Mouse (Mus musculus) limb, embryonic 14.5 days (tissue): ENCODE measurements at regions not wholly inside any gene's neighbourhood (a gene's known extent, or its start where the extent isn't known, plus 50 kb on each side); places are given as distances from the start of the nearest gene placed in this dataset.
A peak's percentile ranks its signal among the peaks of the same experiment; 100 is the strongest.
"Not testable (repeated sequence)": the region's sequence is repeated elsewhere in the genome, so short reads cannot be mapped to it uniquely, and the experiment has no call there.

Experiments
- ATAC-seq: fragments of 200-750 bp; cut with Nextera tagmentation; 2 replicates; pipeline ENCODE4 v1.8.0; 2017; ENCODE audit warnings: low read depth, moderate number of reproducible peaks, moderate TSS enrichment; ENCODE audit not compliant: low FRiP score
- DNase-seq: peaks from one replicate; pipeline ENCODE4 v3.0.0-alpha.2; 2015; ENCODE audit warnings: low spot score
- H3K27ac ChIP-seq: fragments of 300-500 bp; sonication (generic); replicated peaks from 2 replicates; pipeline ENCODE4 v1.5.1; 2014; ENCODE audit warnings: low read depth, mild to moderate bottlenecking, low read length, moderate library complexity, mixed read lengths
- H3K27me3 ChIP-seq: fragments of 300-500 bp; sonication (generic); 2 replicates; pipeline ENCODE4 v1.6.1; 2014; ENCODE audit warnings: low read length, mixed read lengths; ENCODE audit not compliant: control insufficient read depth, insufficient read depth
- H3K36me3 ChIP-seq: fragments of 300-500 bp; sonication (generic); 2 replicates; pipeline ENCODE4 v1.6.1; 2014; ENCODE audit warnings: mild to moderate bottlenecking, low read length, moderate library complexity, mixed read lengths; ENCODE audit not compliant: control insufficient read depth, insufficient read depth
- H3K4me1 ChIP-seq: fragments of 300-500 bp; sonication (generic); 2 replicates; pipeline ENCODE4 v1.6.1; 2014; ENCODE audit warnings: antibody characterized with exemption, low read length, mixed read lengths; ENCODE audit not compliant: control insufficient read depth, insufficient read depth
- H3K4me2 ChIP-seq: fragments of 300-500 bp; sonication (generic); replicated peaks from 2 replicates; pipeline ENCODE4 v1.6.1; 2014; ENCODE audit warnings: low read depth, mild to moderate bottlenecking, low read length, moderate library complexity; ENCODE audit not compliant: severe bottlenecking
- H3K4me3 ChIP-seq: fragments of 300-500 bp; sonication (generic); replicated peaks from 2 replicates; pipeline ENCODE4 v1.5.1; 2014; ENCODE audit warnings: low read length
- H3K9ac ChIP-seq: fragments of 300-500 bp; sonication (generic); 2 replicates; pipeline ENCODE4 v1.6.1; 2014; ENCODE audit warnings: mild to moderate bottlenecking, low read depth, low read length, moderate library complexity; ENCODE audit not compliant: severe bottlenecking
- H3K9me3 ChIP-seq: fragments of 300-500 bp; sonication (generic); 2 replicates; pipeline ENCODE4 v1.6.1; 2016; ENCODE audit warnings: low read length; ENCODE audit not compliant: control insufficient read depth
- POLR2A ChIP-seq: fragments of 200-500 bp; IDR thresholded peaks from 2 replicates; pipeline ENCODE4 v1.8.0; 2012; ENCODE audit warnings: inconsistent platforms, mild to moderate bottlenecking, moderate library complexity, borderline replicate concordance; ENCODE audit not compliant: insufficient read depth, insufficient read length; ENCODE audit errors: extremely low read depth
- WGBS: fragments of 180-500 bp; shearing (Covaris S2); extraction: QIAGEN DNeasy Blood & Tissue Kit; methylation state at CpG from one replicate; pipeline ENCODE4 v1.1.7; 2014; 5-methylcytosine and 5-hydroxymethylcytosine counted together

DNA sequence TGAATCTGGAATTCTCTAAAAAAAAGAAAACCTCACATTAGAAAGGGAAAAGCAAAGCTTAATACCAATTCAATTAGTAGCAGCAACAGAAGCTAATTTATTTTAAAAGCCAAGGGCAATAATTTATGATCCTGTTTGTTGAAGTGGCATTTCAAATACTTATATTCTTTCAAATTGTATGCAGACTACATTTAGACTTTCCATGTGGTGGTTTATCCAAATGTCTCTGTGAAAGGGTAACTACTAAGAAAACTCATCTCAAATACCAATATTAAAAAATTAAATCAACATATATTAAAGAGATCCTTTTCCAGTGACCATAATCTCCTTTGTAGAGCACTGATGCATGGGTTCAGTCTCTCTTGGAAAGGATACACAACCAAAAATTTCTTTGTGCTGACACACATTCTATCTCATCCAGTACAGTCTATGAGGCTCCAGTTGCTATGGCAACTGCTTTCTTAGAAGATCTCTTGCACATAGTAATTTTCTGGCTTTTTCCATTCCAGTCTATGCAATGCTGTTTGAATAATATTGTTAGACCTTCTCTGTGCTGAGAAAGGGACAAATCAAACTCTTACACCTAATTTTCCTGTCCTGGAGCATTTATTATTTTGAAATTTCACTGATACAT, 102.3 kb upstream of the Ctso start:
- Histone ChIP-seq H3K9ac (no peak overlapping the region), H3K36me3 (no peaks in the 10 kb centered on the region), H3K4me1 (no peaks in the 10 kb centered on the region), H3K9me3 (no peaks in the 10 kb centered on the region), H3K4me3 (no peak overlapping the region), H3K4me2 (no peak overlapping the region), H3K27me3 (no peaks in the 10 kb centered on the region), H3K27ac (no peak overlapping the region)
- no peak for TF ChIP-seq POLR2A
- DNase-seq (no peak), ATAC-seq (no peak)

DNA sequence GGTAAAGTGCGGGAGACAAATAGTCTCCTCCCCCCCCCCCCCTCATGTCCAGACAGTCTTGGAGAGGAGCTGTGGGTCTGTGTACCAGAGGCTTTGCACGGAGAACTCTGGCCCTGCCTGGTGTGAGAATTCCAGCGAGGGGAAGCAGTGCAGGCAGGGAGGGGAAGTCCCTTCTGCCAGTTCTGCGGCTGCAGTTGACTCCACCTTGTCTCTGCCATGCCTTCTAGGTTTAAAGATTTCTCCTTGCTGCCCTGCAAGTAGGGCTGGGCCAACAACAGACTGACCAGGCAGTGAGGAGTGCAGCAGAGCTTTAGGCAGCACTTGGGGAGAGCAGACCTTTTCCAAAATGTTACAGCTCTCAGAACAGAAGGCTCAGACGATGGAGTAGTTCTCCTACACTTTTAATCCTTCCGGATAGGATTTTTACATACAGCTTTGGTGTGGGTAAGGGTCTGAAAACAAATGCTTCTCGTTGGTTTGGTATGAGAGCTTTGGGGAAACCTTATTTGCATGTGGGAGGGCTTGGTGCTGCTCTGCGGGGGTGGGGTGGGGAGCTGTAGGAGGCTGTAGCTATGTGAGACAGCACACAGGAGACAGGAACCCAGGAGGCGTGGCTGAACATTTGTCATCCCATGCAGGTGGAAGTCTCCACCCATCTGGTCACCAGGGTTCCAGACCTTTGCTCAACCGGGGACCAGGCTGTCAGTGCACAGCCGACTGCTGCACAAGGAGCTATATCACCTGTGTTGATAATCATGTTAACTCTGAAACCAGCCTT, 96.8 kb upstream of the Ctso start:
- peak overlapping the region; percentile 33 for H3K4me2 ChIP-seq
- H3K4me3 ChIP-seq, result no peak overlapping the region
- no peaks in the 10 kb centered on the region for H3K27me3 ChIP-seq
- no peak for TF ChIP-seq POLR2A
- H3K4me1 ChIP-seq, result peaks cover 8% of the 10 kb centered on the region
- WGBS, result 8% methylated on average over 11 of the region's 11 CpGs
- H3K9me3 ChIP-seq, result no peaks in the 10 kb centered on the region
- no peak overlapping the region for H3K27ac ChIP-seq
- peak overlapping the region; percentile 3; the same call in 1 of the 2 replicates for H3K9ac ChIP-seq
- no peaks in the 10 kb centered on the region for H3K36me3 ChIP-seq
- no peak for DNase-seq
- no peak for ATAC-seq

DNA sequence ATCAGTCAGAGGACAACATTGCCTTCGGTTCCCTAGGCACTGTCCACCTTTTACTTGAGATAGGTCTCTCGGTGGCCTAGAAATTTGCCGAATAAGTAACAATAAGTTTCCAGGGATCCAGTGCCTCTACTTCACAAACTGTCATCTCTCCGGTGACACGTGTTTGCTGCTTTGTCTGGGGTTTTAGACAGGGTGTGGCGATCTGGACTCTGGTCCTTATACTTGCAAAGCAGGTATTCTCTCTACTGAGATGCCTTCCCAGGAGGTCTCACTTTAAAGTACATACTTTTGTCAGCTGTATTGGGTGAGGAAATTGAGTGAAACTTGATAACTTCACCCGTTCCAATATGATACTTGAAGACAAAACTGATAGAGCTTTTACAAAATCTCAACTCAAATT, 95.9 kb upstream of the Ctso start:
- Histone ChIP-seq H3K9ac (no peak overlapping the region), H3K36me3 (no peaks in the 10 kb centered on the region), H3K27me3 (no peaks in the 10 kb centered on the region), H3K27ac (no peak overlapping the region), H3K9me3 (no peaks in the 10 kb centered on the region), H3K4me2 (no peak overlapping the region), H3K4me1 (peaks cover 8% of the 10 kb centered on the region), H3K4me3 (no peak overlapping the region)
- DNase-seq (no peak), ATAC-seq (no peak)
- TF ChIP-seq POLR2A, result no peak
- 82% methylated on average over 7 of the region's 7 CpGs for WGBS

DNA sequence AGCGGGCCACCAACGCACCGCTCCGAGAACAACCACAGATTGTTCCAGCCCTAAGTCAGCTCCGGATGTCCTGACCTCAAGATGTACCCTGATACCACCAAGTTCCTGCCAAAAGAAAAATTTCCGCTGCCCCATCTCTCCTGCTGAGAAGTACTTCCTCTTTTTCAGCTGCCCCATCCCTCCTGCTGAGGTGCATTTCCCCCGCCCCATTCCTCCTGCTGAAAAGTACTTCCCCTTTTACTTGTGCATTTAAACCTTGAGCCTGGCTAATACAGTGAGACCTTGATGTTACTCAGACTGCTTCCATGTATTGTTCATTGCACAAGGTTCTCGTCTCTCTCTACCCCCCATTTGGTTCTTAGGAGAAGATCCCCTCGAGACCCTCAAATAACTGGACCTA, 94.3 kb upstream of the Ctso start:
- not testable (repeated sequence) for H3K4me3 ChIP-seq, ATAC-seq
- WGBS, result 92% methylated on average over 5 of the region's 9 CpGs

DNA sequence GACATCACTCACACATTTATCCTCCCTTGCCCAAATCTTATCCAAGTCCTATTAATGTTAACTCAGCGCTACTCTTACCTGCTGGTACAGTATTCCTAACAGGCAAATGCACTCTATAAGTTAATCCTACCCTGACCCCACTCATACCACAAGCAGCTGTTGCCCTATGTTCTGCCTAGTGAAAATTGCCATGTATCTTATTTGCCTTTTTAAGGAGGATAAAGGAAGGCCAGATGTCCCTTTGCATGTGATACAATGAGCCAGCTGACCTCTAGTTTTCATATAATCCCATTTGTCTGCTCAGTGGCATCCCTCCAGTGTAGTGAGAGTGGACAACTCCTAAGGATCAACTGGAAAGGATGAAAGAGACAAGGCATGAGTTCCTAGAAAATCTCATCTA, 67.9 kb upstream of the Ctso start:
- Histone ChIP-seq H3K4me3 (no peak overlapping the region), H3K4me2 (no peak overlapping the region), H3K27ac (no peak overlapping the region), H3K4me1 (no peaks in the 10 kb centered on the region), H3K9me3 (no peaks in the 10 kb centered on the region), H3K27me3 (no peaks in the 10 kb centered on the region), H3K9ac (no peak overlapping the region), H3K36me3 (no peaks in the 10 kb centered on the region)
- no peak for TF ChIP-seq POLR2A
- no peak for DNase-seq
- 94% methylated on average over 1 of the region's 1 CpGs for WGBS
- ATAC-seq, result no peak

More for the DNA sequence above, 94.3 kb upstream of the Ctso start:
- H3K27ac ChIP-seq, H3K27me3 ChIP-seq, H3K36me3 ChIP-seq, H3K9ac ChIP-seq, DNase-seq, H3K4me1 ChIP-seq, H3K9me3 ChIP-seq, H3K4me2 ChIP-seq: not testable (repeated sequence)
